Mouse (Mus musculus): ENCODE data around the gene Tmem198.
A peak's percentile ranks its signal among the peaks of the same experiment; 100 is the strongest.

Tmem198 gene

GRCm38 (mm10) chr1:75478916-75479634, at the start of gene Tmem198, which contains the start of gene Chpf:
Gene Tmem198, plus strand, starts transcription at chr1:75479532.
Gene Chpf, minus strand, starts transcription at chr1:75479307.
- DNase-seq (ENCODE audit: low read depth), result no peak

- peak; percentile 89 for DNase-seq (ENCODE audit: low read depth)
Observed at GRCm38 (mm10) chr1:75435475-75436328, 43.6 kb upstream of the Tmem198 start, which contains the start of gene Gmppa. Gene Gmppa, plus strand, starts transcription at chr1:75435930.

- DNase-seq (ENCODE audit: low read depth), result no peak
Observed at GRCm38 (mm10) chr1:75438782-75439181, 40.5 kb upstream of the Tmem198 start.

DNA sequence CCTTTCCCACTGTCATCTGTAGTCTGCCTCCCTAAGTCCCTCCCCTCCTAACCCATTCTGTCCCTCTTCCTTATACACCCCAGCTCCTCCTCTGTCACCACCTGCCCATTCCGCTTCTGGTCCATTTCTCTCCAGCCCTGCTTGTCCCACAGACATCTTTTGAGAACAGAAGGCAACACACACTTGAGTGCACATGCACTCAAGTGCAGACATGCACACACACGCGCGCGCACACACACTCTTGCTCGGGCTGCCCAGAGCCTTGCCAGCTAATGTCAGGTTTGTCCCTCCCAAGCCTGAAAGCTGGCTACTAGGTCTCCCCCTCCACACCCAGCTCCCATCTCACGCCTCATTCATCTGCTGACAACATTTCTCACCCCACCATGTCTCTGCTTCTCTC, 38.7 kb upstream of the Tmem198 start:
- DNase-seq (ENCODE audit: low read depth), result no peak

DNA sequence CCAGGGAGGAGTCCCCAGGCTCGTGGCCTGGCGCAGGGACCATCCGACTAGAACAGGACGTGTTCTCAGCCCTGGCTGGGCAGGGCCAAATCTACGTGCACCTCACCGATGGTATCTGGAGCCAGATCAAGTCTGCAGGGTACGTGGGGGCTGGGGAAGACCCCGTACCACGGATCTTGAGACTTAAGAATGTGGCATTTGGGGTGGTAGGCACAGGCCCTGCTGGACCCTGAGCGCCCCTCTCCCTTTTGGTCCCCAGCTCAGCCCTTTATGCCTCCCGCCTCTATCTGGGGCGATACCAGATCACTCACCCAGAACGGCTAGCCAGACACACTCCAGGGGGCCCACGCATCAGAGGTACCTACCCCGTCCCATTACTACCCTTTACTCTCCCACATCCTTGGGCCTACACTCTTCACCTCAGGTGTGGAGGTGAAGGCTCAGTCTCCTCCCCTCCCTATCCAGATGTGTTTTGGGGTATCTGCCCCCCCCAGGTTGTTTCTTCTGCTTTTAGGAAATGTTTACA, 37.8 kb upstream of the Tmem198 start:
- no peak for DNase-seq (ENCODE audit: low read depth)

DNA sequence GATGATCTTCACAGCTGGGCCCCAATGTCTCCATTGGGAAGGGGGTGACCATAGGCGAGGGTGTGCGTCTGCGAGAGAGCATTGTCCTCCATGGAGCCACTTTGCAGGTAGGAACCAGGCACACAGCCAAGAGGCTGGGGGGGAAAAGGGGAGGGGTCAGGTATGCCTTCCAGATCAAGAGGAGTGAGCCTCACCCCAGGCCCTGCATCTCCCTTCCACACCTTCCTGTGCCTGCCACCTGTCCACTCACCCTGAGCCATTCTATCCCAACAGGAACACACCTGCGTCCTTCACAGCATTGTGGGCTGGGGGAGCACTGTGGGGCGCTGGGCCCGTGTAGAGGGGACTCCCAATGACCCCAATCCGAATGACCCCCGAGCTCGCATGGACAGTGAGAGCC, 37.2 kb upstream of the Tmem198 start:
- no peak for DNase-seq (ENCODE audit: low read depth)

DNA sequence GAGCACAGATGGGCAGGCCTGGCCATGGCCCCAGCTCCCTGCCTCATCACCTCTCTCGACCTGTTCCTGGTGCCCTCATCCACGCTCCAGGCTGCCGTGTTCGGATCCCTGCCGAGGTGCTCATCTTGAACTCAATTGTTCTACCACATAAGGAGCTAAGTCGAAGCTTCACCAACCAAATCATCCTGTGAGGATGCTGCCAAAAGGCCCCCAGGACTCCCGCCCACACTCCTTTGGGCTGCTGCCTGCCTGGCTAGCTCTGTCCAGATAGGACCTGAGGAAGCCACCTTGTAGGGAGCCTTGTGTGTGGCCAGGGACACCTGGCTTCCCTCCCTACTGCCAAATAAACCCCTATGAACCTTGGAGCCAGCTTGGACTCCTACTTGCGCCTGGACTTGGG, 36.5 kb upstream of the Tmem198 start:
- no peak for DNase-seq (ENCODE audit: low read depth)

GRCm38 (mm10) chr1:75443247-75444024, 35.9 kb upstream of the Tmem198 start:
- no peak for DNase-seq (ENCODE audit: low read depth)

- DNase-seq (ENCODE audit: low read depth), result no peak
Observed at GRCm38 (mm10) chr1:75444208-75444607, 35.1 kb upstream of the Tmem198 start.

GRCm38 (mm10) chr1:75445141-75445701, 34.1 kb upstream of the Tmem198 start:
- DNase-seq (ENCODE audit: low read depth), result no peak

DNA sequence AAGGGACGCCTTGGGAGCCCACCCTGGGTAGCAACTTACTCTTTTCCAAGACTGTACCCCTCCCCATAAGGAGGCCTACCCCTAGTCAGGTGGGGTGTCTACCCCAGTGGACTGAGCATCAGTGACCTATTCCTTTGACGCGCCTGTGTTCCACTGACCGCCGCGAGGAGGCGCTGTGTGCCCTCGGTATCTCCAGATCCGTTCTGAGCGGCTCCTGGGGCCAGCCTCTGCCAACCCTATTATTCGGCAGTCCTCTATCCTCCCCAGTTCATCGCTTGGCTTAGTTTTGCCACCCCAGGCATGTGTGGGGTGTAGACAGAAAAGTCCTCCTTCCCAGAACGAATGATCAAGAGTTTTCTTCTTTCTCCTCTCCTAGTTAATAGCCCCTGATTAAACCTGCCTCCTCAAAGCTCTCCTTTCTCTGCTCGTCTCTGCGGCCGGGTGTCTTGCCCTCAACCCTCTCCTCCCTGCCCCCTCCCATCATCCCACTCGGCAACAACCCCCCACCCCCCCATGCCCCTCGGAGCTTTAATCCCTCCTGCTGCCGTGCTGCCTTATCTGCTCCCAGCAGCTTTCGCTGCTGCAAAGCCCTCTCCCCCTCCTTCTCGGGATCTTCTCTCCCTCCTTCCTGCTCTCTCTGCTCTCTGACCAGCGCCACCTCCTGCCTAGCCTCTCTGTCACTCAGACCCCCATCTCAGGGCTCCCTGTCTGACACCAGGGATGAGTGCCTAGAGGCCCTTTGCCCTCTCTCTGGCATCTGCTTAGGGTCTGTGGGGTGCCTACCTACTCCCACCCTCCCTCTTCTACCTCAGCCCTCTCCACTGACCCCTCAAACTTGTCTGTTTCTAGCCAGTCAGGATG, 33.4 kb upstream of the Tmem198 start:
- peak; percentile 60 for DNase-seq (ENCODE audit: low read depth)

- no peak for DNase-seq (ENCODE audit: low read depth)
Observed at GRCm38 (mm10) chr1:75446656-75447055, 32.7 kb upstream of the Tmem198 start.

- no peak for DNase-seq (ENCODE audit: low read depth)
Observed at GRCm38 (mm10) chr1:75447265-75448051, 31.9 kb upstream of the Tmem198 start.

DNA sequence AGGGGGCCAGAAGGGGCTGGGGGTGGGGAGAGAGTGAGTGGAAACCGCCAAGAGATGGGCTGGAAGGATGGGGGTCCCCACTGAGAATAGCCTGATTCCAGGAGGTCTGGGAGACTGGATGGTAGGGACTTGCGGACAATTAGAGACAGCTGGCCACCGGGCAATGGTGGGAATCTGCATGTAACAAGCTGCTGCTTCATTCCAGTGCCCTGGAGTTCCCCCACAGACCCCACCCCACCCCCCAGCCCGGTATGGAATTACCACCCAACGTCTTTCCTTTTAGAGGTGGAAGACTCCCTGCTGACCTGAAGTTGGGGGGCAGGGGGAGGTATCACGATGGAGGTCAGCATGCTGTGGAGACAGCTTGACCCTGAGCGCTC, 31.3 kb upstream of the Tmem198 start:
- DNase-seq (ENCODE audit: low read depth), result no peak

- no peak for DNase-seq (ENCODE audit: low read depth)
Observed at GRCm38 (mm10) chr1:75448937-75449336, 30.4 kb upstream of the Tmem198 start.

DNA sequence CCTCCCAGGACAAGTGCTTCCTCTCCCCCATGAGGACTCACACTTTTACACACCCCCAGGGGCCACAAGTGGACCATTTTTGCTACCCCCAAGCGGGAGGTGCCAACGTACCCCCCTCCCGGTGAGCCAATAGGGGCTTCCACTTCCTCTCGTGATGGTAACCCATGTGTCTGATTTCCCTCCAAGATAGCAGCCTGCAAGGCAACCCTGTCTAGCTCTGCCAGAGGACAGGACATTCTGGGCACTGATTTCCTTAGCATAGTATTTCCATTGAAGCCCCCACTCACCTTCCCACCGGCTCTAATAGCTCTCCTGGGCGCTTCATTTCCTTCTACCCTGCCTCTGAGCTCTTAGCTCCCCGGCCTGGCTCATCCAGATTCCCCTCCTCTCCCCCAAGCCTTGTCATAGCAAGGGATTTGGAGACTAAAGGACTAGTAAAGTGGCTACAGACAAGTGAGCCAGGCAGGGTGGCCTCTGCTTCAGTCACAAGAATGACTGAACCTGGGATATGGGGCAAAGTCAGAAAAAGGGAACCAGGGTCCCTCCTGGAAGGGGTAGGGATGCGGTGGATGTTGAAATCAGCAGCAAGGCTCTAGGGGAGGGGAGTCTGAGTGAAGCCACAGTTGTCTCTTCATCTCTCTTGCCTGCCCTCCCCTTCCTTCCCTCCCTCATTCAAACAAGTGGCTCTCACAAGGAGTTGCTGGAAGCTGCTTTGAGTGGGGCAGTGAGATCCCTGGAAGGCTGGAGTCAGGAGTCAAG, 29.8 kb upstream of the Tmem198 start:
- peak; percentile 9 for DNase-seq (ENCODE audit: low read depth)

GRCm38 (mm10) chr1:75450314-75451005, 28.9 kb upstream of the Tmem198 start, which contains the start of gene Asic4:
Gene Asic4, plus strand, starts transcription at chr1:75450436.
- DNase-seq (ENCODE audit: low read depth), result no peak

DNA sequence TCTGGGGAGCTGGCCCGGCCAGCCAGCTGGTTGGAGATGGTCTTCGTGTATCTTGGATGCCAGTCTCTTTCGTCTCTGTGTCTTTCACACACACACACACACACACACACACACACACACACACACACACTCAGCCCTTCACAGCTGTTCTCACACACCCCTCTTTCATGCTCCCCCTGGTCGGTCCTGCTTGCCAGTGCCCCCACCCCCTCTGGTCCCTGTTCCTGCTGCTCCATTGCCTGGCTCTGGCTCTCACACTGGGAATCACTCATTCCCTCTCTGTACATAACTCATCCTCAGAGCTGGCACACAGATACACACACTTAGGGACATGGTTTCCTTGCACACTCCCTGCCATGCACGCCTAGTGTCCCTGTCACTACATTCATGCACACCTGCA, 27.4 kb upstream of the Tmem198 start:
- DNase-seq (ENCODE audit: low read depth), result no peak

DNA sequence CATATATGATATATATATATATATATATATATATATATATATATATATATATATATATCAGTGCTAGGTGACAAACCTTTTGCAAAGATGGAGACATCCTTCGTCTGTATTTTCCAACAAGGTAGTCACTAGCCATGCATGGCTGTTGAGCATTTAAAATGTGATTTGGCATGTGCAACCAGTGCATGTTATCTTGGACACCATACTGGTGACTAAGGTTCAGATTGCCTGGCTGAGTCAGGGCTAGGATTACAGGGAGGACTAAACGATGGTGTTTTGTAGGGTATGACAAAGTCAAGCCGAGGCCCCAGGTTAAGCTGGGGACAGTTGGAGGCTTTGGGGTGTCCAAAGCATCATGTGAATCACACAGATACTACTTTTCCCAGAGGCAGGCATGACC, 23.9 kb upstream of the Tmem198 start:
- DNase-seq (ENCODE audit: low read depth), result no peak

Data from 416B (cell line).